Mouse (Mus musculus) midbrain, embryonic 12.5 days (tissue): ENCODE measurements at regions not wholly inside any gene's neighbourhood (a gene's known extent, or its start where the extent isn't known, plus 50 kb on each side); places are given as distances from the start of the nearest gene placed in this dataset.

ENCODE experiments used
- ATAC-seq: fragments of 200-750 bp; cut with Nextera tagmentation; 2 replicates; pipeline ENCODE4 v1.8.0; 2017; ENCODE audit warnings: low read depth, moderate TSS enrichment, moderate library complexity; ENCODE audit not compliant: low FRiP score
- H3K27ac ChIP-seq: fragments of 300-500 bp; sonication (generic); replicated peaks from 2 replicates; pipeline ENCODE4 v1.5.1; 2016; ENCODE audit warnings: mild to moderate bottlenecking
- H3K27me3 ChIP-seq: fragments of 300-500 bp; sonication (generic); 2 replicates; pipeline ENCODE4 v1.6.1; 2016; ENCODE audit warnings: mild to moderate bottlenecking
- H3K36me3 ChIP-seq: fragments of 300-500 bp; sonication (generic); 2 replicates; pipeline ENCODE4 v1.6.1; 2016
- H3K4me1 ChIP-seq: fragments of 300-500 bp; sonication (generic); 2 replicates; pipeline ENCODE4 v1.6.1; 2016
- H3K4me2 ChIP-seq: fragments of 300-500 bp; sonication (generic); replicated peaks from 2 replicates; pipeline ENCODE4 v1.6.1; 2016; ENCODE audit warnings: mild to moderate bottlenecking, moderate library complexity
- H3K4me3 ChIP-seq: fragments of 300-500 bp; sonication (generic); 2 replicates; pipeline ENCODE4 v1.5.1; 2016; ENCODE audit warnings: mild to moderate bottlenecking
- H3K9ac ChIP-seq: fragments of 300-500 bp; sonication (generic); replicated peaks from 2 replicates; pipeline ENCODE4 v1.6.1; 2016; ENCODE audit warnings: mild to moderate bottlenecking, moderate library complexity
- H3K9me3 ChIP-seq: fragments of 300-500 bp; sonication (generic); 2 replicates; pipeline ENCODE4 v1.6.1; 2016; ENCODE audit warnings: mild to moderate bottlenecking
- WGBS: fragments of 180-500 bp; shearing (Covaris S2); methylation state at CpG from one replicate; pipeline ENCODE4 v1.1.7; 2016; 5-methylcytosine and 5-hydroxymethylcytosine counted together

GRCm38 (mm10) chr10:114956257-114956656 is 154.2 kb upstream of the Trhde start:
- Histone ChIP-seq H3K4me3 (no peak overlapping the region), H3K4me2 (no peak overlapping the region), H3K36me3 (no peaks in the 10 kb centered on the region), H3K9me3 (no peaks in the 10 kb centered on the region), H3K27ac (no peak overlapping the region), H3K27me3 (no peaks in the 10 kb centered on the region), H3K9ac (no peak overlapping the region), H3K4me1 (no peaks in the 10 kb centered on the region)
- no peak for ATAC-seq
- WGBS: 81% methylated on average over 6 of the region's 6 CpGs

GRCm38 (mm10) chr10:114955608-114956007 is 153.5 kb upstream of the Trhde start:
- ATAC-seq: no peak
- Histone ChIP-seq H3K27me3 (no peaks in the 10 kb centered on the region), H3K36me3 (no peaks in the 10 kb centered on the region)

GRCm38 (mm10) chr10:114953358-114953757 is 151.3 kb upstream of the Trhde start:
- H3K4me1 ChIP-seq: no peaks in the 10 kb centered on the region
- WGBS: 83% methylated on average over 12 of the region's 12 CpGs
- H3K27ac ChIP-seq: no peak overlapping the region
- no peak for ATAC-seq
- H3K36me3 ChIP-seq: no peaks in the 10 kb centered on the region
- H3K27me3 ChIP-seq: no peaks in the 10 kb centered on the region
- no peaks in the 10 kb centered on the region for H3K9me3 ChIP-seq
- H3K4me2 ChIP-seq: no peak overlapping the region
- H3K9ac ChIP-seq: no peak overlapping the region
- H3K4me3 ChIP-seq: no peak overlapping the region

More at GRCm38 (mm10) chr10:114955608-114956007, 153.5 kb upstream of the Trhde start:
- no peaks in the 10 kb centered on the region for H3K9me3 ChIP-seq
- no peak overlapping the region for H3K27ac ChIP-seq
- H3K9ac ChIP-seq: no peak overlapping the region
- no peak overlapping the region for H3K4me3 ChIP-seq
- no peaks in the 10 kb centered on the region for H3K4me1 ChIP-seq
- no peak overlapping the region for H3K4me2 ChIP-seq

- H3K9me3 ChIP-seq: no peaks in the 10 kb centered on the region
- no peak overlapping the region for H3K27ac ChIP-seq
- H3K27me3 ChIP-seq: no peaks in the 10 kb centered on the region
- no peak for ATAC-seq
- H3K9ac ChIP-seq: no peak overlapping the region
- H3K36me3 ChIP-seq: no peaks in the 10 kb centered on the region
- H3K4me1 ChIP-seq: no peaks in the 10 kb centered on the region
- no peak overlapping the region for H3K4me2 ChIP-seq
- H3K4me3 ChIP-seq: no peak overlapping the region
- WGBS: 91% methylated on average over 6 of the region's 6 CpGs
Measured at GRCm38 (mm10) chr10:114949194-114949593, 147.1 kb upstream of the Trhde start.

- Histone ChIP-seq H3K9me3 (no peaks in the 10 kb centered on the region), H3K9ac (no peak overlapping the region), H3K27me3 (no peaks in the 10 kb centered on the region), H3K27ac (no peak overlapping the region), H3K4me3 (no peak overlapping the region), H3K4me1 (no peaks in the 10 kb centered on the region), H3K4me2 (no peak overlapping the region), H3K36me3 (no peaks in the 10 kb centered on the region)
- no peak for ATAC-seq
- WGBS: 72% methylated on average over 2 of the region's 2 CpGs
Measured at GRCm38 (mm10) chr10:114924746-114925145, 122.6 kb upstream of the Trhde start.

- H3K9ac ChIP-seq: no peak overlapping the region
- no peaks in the 10 kb centered on the region for H3K4me1 ChIP-seq
- H3K9me3 ChIP-seq: no peaks in the 10 kb centered on the region
- 82% methylated on average over 3 of the region's 3 CpGs for WGBS
- H3K36me3 ChIP-seq: no peaks in the 10 kb centered on the region
- H3K4me3 ChIP-seq: no peak overlapping the region
- ATAC-seq: no peak
- H3K27ac ChIP-seq: no peak overlapping the region
- no peak overlapping the region for H3K4me2 ChIP-seq
- H3K27me3 ChIP-seq: no peaks in the 10 kb centered on the region
Measured at GRCm38 (mm10) chr10:114913971-114914370, 111.9 kb upstream of the Trhde start.

GRCm38 (mm10) chr10:114891916-114892315 is 89.8 kb upstream of the Trhde start:
- H3K27me3 ChIP-seq: no peaks in the 10 kb centered on the region
- no peak overlapping the region for H3K4me2 ChIP-seq
- H3K36me3 ChIP-seq: no peaks in the 10 kb centered on the region
- H3K4me3 ChIP-seq: no peak overlapping the region
- no peaks in the 10 kb centered on the region for H3K4me1 ChIP-seq
- no peak overlapping the region for H3K27ac ChIP-seq
- WGBS: 86% methylated on average over 2 of the region's 2 CpGs
- no peaks in the 10 kb centered on the region for H3K9me3 ChIP-seq
- no peak overlapping the region for H3K9ac ChIP-seq
- no peak for ATAC-seq

GRCm38 (mm10) chr10:114890726-114891430 is 88.8 kb upstream of the Trhde start:
- Histone ChIP-seq H3K4me3 (no peak overlapping the region), H3K4me1 (no peaks in the 10 kb centered on the region), H3K27ac (no peak overlapping the region), H3K9ac (no peak overlapping the region), H3K4me2 (no peak overlapping the region), H3K9me3 (no peaks in the 10 kb centered on the region), H3K36me3 (no peaks in the 10 kb centered on the region), H3K27me3 (no peaks in the 10 kb centered on the region)
- WGBS: 87% methylated on average over 12 of the region's 12 CpGs
- no peak for ATAC-seq

GRCm38 (mm10) chr10:114871201-114871600 is 69.1 kb upstream of the Trhde start:
- WGBS: 76% methylated on average over 2 of the region's 2 CpGs
- no peak for ATAC-seq
- H3K27ac ChIP-seq: no peak overlapping the region

GRCm38 (mm10) chr10:114857166-114857565 is 55.1 kb upstream of the Trhde start:
- H3K4me1 ChIP-seq: no peaks in the 10 kb centered on the region
- no peak overlapping the region for H3K27ac ChIP-seq
- no peaks in the 10 kb centered on the region for H3K36me3 ChIP-seq
- WGBS: 84% methylated on average over 4 of the region's 4 CpGs
- no peak for ATAC-seq
- H3K9me3 ChIP-seq: no peaks in the 10 kb centered on the region
- no peaks in the 10 kb centered on the region for H3K27me3 ChIP-seq
- H3K4me3 ChIP-seq: no peak overlapping the region
- H3K9ac ChIP-seq: no peak overlapping the region
- no peak overlapping the region for H3K4me2 ChIP-seq

More at GRCm38 (mm10) chr10:114871201-114871600, 69.1 kb upstream of the Trhde start:
- no peak overlapping the region for H3K4me2 ChIP-seq
- H3K9ac ChIP-seq: no peak overlapping the region
- H3K4me3 ChIP-seq: no peak overlapping the region
- H3K36me3 ChIP-seq: no peaks in the 10 kb centered on the region
- H3K27me3 ChIP-seq: no peaks in the 10 kb centered on the region
- H3K9me3 ChIP-seq: no peaks in the 10 kb centered on the region
- H3K4me1 ChIP-seq: no peaks in the 10 kb centered on the region

GRCm38 (mm10) chr10:114852688-114853087 is 50.6 kb upstream of the Trhde start:
- Histone ChIP-seq H3K27me3 (no peaks in the 10 kb centered on the region), H3K4me1 (no peaks in the 10 kb centered on the region), H3K9me3 (no peaks in the 10 kb centered on the region), H3K4me2 (no peak overlapping the region), H3K27ac (no peak overlapping the region), H3K36me3 (no peaks in the 10 kb centered on the region), H3K9ac (no peak overlapping the region), H3K4me3 (no peak overlapping the region)
- no peak for ATAC-seq
